Mouse (Mus musculus) kidney, postnatal 36 days (tissue): ENCODE measurements around the gene Rangrf.
"Not testable (repeated sequence)": the region's sequence is repeated elsewhere in the genome, so short reads cannot be mapped to it uniquely, and the experiment has no call there.

Experiments used
- DNase-seq, 2 experiments: peaks; one replicate each; pipeline ENCODE4 v3.0.0; 2021 to 2022; ENCODE audit warnings: mixed read lengths in 2 of 2

Rangrf gene

DNA sequence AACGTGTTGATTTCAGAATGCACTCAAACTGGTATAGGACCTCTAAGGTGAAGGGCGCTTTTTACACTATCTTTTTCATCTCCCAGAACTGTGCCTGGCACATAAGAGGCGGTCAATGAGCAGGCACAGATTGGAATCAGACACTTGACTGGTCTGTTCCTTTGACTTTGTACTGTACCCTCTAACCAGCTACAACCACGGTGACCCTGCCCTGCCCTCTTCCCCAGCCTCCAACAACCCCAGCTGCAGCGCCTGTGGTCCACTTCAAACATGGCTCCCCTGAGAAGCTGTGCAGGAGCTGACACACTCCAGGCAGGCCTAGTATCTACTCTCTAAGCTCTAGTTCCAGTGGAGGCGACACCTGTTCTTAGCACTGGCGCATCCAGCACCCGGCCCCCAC lies 32.3 kb downstream of the Rangrf start:
- DNase-seq: peak; percentile 68

GRCm38 (mm10) chr11:68940516-68940915 lies 34.5 kb downstream of the Rangrf start:
- peak; percentile 83 to 88 for DNase-seq

DNA sequence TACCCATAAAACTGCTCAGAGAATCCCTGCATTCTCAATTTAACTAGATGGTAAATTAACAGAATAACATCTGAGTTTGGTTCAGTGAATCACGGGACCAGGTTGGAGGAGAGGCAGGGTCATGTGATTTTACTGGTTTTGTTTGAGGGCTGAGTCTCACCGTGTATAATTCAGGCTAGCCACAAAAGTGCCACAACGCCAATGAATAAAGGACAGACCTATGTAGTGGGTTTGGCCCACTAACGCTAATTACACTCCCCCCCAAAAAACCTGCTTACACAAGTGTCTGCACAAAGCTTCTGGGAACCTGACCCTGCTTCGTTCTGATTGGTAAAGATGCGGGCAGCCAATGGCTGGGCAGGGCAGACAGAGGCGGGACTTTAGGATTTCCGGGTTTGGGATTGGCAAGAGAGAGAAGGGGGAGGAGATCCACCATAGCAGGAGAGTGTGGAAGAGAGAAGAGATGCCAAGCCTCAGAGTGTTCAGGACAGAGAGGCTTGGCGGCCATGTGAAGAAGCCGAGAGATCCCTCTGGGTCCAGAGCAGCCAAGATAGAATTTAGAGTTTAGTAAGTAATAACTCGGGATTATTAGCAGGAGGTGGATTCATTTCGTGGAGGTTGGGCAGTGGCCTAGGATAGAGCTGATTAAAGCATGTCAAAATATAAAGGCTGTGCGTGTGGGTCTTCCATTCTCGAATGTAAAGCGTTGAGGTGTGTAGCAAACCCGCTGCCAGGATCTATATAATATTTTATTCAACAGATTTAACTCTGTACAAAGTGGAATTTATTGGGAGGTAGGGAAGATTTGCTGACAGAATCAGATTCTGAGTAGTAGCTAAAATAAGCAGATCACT lies 35.3 kb downstream of the Rangrf start:
- DNase-seq: peak; percentile 88 to 96

- not testable (repeated sequence) for DNase-seq
Measured at GRCm38 (mm10) chr11:68936951-68937350, 38.0 kb downstream of the Rangrf start.

- no peak for DNase-seq
Measured at GRCm38 (mm10) chr11:68933885-68934507, 41.0 kb downstream of the Rangrf start.

GRCm38 (mm10) chr11:68929947-68930346 lies 45.0 kb downstream of the Rangrf start:
- no peak for DNase-seq

- no peak for DNase-seq
Measured at GRCm38 (mm10) chr11:68926981-68927380, 48.0 kb downstream of the Rangrf start, which contains the start of gene Odf4. TSS of gene Odf4 (minus strand) at chr11:68927081.

DNA sequence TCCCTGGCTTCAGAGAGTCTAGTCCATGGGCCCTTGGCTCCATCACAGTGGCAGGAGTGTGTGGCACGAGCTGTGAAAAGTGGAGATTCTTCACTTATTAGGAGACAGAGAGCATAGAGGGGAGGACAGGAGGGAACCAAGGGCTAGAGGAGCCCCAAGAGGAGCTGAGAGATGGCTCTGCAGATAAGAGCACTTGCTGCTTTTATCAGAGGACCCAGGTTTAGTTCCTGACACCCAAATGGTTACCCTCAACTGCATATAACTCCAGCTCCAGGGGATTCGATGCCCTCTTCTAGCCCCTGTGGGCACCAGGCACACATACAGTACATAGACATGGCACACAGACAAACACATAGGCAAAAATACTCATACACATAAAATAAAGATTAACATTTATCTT lies 50.2 kb downstream of the Rangrf start:
- DNase-seq: no peak

GRCm38 (mm10) chr11:68923191-68923590 lies 51.8 kb downstream of the Rangrf start:
- peak; percentile 66 to 73 for DNase-seq
